Mouse (Mus musculus) neutrophil, adult 65 days (primary cell): ENCODE data around the gene Hnrnpll. TPM values are rescaled to one million over a fixed set of nuclear protein-coding genes. Genes with fewer than 3 reads are reported as not detected.

Experiments
- total RNA-seq: library from RNA; stranded (reverse); gene quantifications from 2 replicates; pipeline ENCODE4 v1.2.4, GENCODE M21; 2023

Gene Hnrnpll
- total RNA-seq = 84.6 and 112 TPM in 2 replicates

GRCm38 (mm10) chr17:80061783-80062619 lies at the start of gene Hnrnpll:
Gene Hnrnpll, minus strand, starts transcription at chr17:80062334.

Other genes starting within 250 kb of the Hnrnpll start
- 33.6 and 41.4 TPM in 2 replicates for gene Atl2, start 166.2 kb downstream of the Hnrnpll start, total RNA-seq
- 10.0 and 10.6 TPM in 2 replicates for gene Galm, start 65.1 kb upstream of the Hnrnpll start, total RNA-seq
- gene Srsf7, start 145.0 kb upstream of the Hnrnpll start, total RNA-seq = 150 and 188 TPM in 2 replicates
- not detected in 2 replicates for gene Ttc39d, start 145.1 kb upstream of the Hnrnpll start, total RNA-seq
- 1.5 and 2.2 TPM in 2 replicates for gene Gemin6, start 162.1 kb upstream of the Hnrnpll start, total RNA-seq
- 1.3 and 1.6 TPM in 2 replicates for gene Morn2, start 227.9 kb upstream of the Hnrnpll start, total RNA-seq
- 9.0 and 9.9 TPM in 2 replicates for gene Dhx57, start 228.1 kb upstream of the Hnrnpll start, total RNA-seq
- gene Arhgef33, start 245.1 kb upstream of the Hnrnpll start, total RNA-seq = not detected in 2 replicates